Mouse (Mus musculus) cerebellum, postnatal 4 days (tissue): ENCODE measurements around the gene Mtmr14.

Experiments used
- DNase-seq, 2 experiments: peaks; one replicate each; pipeline ENCODE4 v3.0.0; 2022; ENCODE audit warnings: low spot score in 2 of 2, mixed read lengths in 1 of 2

Mtmr14 gene

DNA sequence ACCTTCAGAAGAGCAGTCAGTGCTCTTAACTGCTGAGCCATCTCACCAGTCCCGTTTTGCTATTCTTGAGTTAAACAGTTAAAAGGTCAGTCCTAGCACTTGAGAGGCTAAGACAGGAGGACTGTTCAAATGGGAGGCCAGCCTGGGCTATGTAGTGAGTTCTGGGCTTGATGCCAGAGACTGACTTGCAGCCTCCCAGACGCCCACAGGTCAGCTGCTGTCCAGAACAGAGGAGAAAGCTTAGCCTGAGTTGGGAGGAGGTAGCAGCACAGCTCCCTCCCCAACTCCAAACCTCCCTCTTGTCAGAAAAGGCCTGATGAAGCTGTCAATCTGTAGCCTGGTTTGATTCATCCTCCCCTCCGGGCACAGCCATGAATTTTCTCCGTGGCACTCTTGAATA lies 39.2 kb downstream of the Mtmr14 start:
- no peak for DNase-seq

DNA sequence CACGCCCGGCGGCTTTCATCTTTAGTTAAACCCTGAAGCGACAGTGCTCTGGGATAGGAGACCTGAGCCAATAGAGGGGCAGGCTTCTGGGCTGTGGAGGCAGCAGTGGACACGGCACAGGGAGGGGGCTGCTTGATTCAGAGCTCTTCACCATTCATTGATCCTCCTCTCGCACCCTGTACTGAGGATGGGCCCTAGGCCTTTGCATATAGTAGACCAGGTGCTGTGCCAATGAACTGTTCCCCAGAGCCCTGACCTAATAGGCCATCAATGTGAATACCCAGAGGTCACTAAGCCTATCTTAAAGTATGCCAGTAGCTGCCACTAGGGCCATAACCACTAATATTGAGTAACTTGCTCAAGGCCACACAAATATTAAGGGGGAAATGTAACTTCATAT lies 44.0 kb downstream of the Mtmr14 start:
- DNase-seq, result no peak

DNA sequence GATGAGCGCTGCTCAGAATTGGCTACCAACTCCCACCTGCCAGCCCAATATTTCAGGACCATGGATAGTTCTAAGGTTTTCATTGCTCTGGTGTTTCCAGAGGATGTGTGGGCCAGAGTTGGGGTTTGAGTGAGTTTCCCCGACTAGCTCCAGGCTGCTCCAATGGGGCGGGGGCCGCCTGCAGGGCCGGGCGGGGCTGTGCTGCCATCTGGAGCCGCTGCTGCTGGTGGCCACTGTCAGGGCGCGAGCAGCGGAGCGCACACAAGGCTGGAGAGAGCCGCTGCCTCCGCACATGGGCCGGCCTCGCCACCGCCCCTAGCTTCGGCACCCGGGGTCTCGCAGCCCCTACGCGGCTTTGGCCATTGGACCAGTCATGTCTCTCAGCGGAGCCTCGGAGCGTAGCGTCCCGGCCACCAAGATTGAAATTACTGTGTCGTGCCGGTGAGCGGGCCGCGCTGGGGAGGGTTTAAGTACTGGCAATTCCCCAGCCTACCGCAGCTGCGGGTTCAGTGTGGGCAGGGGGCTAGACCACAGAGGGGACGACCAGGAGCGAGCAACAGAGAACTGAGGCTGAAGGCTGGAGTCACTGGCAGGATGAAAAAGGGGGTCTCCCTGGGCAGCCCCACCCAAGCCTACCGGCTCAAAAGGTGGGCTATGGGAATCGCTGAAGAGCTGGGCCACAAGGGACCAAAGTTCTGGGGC lies 44.6 kb downstream of the Mtmr14 start, which contains the start of gene Cpne9:
Cpne9 (plus strand) TSS at position 207 of the 702 bp plus-strand sequence.
- peak in 1 of 2 experiments; percentile 59 for DNase-seq

DNA sequence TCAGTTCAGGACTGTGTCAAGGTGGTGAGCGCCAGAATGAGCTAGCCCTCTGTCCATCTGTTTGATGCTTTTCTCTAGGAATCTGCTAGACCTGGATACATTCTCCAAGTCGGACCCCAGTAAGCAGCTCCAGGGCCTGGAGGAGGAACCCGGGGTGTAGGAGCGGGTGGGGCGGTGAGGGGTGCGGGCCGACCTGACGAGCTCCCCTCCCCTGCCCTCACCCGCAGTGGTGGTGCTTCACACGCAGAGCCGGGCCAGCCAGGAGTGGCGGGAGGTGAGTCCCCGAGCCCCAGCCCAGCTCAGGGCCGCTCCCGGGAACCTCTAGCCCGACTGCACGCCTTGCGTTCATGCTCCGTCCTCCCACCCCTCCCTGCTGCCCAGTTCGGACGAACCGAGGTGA lies 45.3 kb downstream of the Mtmr14 start:
- no peak for DNase-seq

DNA sequence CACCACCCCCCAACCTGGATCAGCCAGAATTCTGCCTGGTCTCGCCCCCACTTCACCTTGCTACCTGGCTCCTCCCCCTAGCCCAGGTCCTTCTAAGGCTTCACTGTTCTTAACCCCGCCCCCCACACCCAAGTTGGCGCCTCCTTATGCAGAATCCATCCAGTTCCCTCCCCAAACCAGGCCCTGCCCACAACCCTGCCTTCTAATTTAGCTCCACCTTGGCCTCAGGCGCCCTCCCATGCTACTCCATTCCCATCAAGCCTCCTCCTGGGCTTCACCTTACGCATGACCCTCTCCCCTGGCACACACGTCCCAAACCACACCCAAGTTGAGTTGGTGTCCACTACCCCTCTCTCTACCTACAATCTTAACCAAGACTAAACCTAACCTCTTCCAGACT lies 45.9 kb downstream of the Mtmr14 start:
- no peak for DNase-seq

DNA sequence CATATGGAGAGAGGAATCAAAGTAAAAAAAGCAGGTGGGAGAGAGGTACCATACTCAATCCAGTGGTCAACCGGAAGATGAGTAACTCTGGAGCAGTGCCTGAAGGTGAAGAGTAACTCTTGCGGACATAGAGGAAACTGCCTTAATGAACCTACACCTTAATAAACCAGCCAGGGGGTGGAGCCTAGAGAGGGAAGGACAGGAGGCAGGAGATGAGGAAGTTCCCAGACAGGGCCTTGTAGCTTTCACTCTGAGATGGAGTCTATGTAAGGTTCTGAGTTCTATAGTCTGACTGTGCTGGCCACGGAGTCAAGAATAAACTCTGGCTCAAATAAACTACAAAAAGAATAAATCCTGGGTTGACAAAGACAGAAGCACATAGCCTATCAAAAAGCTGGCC lies 47.3 kb downstream of the Mtmr14 start:
- no peak for DNase-seq

DNA sequence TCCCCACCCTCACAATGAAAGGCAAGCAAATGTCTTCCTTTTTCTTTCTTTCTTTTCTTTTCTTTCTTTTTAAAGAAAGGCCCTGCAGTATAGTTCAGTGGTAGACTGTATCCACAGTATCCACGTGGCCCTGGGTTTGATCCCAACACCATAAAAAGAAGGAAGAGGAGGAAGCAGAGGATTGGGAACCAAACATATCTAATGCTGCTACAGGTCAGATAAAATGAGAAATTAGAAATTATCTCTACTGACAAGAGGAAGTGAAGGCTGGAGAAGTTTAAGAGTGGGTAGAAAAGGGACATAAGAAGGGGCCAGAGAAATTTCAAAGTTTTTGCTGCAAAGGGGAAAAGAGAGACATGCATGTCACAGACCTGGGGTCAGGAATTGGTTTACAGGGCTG lies 48.7 kb downstream of the Mtmr14 start:
- DNase-seq, result no peak

DNA sequence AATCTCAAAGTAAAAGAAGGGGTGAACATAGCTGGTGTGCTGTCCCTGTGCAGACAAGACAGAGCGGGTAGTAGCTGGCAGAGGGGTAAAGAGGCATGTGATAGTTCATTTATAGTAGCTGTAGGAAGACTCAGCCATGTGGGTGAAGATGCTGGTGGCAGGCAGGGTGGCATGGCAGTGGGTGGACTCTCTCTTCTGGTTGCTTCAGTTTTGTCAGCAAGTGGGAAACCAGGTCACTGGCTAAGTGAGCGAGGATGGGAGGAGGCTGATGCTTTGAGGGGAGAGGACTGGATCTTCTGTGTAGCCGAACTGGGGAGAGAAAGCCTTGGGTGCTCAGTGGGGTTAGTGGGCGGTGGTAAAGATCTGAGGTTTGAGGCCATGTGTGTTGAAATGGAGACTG lies 49.6 kb downstream of the Mtmr14 start:
- no peak for DNase-seq

DNA sequence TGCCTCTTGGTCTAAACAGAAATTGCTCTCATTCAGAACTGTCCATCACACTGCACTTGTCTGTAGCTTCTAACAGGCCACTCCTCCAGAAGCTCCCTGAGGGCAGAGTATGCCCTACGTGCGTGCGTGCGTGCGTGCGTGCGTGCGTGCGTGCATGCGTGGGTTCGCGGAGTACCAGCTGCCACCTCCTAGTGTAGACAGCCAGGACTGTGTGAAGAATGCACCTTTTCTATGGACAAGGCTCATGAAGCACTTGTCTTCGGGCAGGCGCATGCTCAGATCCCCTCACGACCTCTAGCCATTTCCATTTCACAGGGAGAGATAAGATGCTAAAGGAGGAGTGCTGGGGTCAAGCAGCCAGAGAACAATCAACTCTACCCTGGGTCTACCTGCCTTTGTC lies 51.7 kb downstream of the Mtmr14 start:
- DNase-seq, result no peak

DNA sequence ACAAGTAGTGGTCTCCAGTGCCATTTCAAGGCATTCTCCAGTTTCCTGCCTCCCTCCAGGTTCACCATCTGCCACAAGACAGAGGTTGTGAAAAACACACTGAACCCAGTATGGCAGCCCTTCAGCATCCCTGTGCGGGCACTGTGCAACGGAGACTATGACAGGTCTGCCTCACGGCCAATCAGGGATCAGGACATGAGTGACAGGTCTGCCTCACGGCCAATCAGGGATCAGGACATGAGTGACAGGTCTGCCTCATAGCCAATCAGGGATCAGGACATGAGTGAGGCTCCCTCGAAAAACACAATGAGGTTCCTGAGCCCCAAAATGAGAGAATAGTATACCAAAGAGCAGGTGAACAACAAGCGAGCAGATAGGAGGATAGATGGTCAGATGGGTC lies 52.7 kb downstream of the Mtmr14 start:
- no peak for DNase-seq

DNA sequence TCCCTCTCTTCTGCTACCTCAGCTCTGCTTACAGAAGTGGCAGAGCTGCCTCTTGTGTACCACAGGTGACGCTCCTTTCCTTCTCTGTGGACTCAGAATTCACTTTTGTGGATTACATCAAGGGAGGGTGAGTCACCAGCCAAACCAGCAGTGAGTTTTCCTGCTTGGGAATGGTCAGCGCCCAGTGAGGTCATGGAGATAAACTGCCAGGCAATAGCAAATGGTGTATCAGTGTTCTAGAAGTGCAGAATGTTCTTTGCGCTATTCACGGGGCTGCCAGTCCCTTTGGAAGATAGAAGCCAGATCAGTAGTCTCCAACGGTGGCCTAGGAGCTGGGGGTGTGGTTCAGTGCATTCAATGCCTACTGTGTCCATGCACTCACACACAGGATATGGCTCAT lies 55.3 kb downstream of the Mtmr14 start:
- DNase-seq, result no peak

DNA sequence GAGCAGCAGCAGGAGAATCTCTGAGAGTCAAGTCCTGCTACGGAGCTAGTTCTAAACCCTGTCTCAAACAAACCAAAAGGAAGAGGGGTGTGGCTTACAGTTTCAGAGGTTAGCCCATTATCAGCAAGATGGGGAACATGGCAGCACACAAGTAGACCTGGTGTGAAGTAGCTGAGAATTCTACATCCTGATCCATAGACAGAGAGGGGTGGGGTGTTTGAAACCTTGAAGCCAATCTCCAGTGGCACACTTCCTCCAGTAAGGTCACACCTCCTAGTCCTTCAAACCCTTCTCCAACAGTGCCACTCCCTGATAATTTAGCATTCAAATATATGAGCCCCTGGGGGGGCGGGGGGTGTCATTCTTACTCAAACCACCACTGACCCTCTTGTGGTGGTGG lies 58.4 kb downstream of the Mtmr14 start:
- DNase-seq, result no peak

DNA sequence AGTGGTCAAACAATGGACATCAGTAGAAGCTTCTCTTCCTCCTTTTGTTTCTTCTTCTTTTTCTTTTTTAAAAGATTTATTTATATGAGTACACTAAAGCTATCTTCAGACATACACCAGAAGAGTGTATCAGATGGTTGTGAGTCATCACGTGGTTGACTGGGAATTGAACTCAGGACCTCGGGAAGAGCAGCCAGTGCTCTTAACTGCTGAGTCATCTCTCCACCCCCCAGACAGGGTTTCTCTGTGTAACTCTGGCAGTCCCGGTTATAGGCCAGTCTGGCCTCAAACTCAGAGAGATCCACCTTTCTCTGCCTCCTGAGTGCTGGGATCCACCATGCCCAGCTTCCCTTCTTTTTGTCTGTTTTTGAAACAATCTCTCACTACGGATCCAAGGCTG lies 59.0 kb downstream of the Mtmr14 start:
- DNase-seq, result no peak

DNA sequence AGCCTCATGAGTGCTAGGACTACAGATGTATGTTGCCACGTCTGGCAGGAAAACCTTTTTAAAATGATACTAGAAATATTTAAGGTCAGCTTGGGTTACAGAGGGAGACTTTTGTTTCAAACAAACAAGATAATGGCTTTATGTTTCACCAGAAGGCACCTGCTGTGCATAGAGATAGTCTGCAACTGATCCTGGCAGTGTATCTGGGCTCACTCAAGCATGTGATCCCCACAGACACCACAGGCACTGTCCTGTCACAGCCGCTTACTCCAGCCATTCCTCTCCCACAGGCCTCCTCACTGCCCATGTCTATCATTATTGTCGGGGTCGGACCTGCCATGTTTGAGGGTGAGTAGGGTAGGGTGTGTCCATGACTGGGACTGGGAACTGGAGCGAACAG lies 63.7 kb downstream of the Mtmr14 start:
- DNase-seq, result no peak

DNA sequence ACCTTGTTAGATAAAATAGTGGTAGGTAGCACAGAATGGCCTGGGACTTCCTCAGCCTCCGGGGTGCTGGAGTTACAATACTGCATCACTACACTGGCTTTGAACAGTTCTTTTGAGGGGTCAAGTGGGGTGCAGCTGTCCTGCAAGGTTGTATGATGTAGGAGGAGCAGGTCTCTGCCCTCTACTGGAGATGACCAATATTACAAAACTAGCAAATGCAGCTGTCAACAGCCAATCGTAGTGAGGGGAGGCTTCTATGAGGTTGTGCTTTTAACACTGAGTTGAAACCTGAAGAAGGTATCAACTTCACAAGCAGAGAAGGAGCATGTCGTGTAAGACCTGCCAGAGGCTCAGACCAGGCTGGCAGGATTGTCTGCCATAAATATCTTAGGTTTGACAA lies 64.6 kb downstream of the Mtmr14 start:
- no peak for DNase-seq

DNA sequence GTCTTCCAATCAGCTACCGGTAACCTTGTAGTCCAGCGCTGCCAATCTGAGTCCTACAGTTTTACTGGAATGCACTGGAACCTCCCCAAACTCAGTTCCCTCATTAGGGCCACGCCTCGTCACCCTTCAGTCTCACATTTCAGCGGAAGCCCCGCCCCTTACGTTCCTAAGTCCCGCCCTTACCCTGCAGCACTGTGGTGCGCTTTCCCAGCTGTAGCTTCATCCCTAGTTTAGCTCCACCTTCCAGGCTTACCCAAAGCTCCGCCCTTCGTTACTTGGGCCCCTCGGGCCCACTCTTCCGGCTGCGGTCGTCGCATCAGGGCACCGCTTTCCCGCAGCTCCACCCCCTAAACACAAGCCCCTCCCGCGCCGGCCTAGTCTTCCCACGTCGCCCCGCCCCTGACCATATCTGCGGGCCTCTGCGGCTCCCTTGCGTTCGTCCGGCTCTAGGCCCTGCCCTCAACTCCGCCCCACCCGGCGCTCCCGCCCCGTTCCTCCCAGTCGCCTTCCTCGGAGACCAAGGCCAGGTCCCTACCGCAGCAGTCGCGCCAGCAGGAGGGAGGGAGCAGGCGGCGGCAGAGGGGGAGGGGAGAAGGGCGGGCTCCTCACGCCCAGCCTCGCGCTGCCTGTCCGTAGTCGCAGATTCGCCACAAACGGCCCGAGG lies 68.8 kb downstream of the Mtmr14 start:
- peak; percentile 94 to 96 for DNase-seq

DNA sequence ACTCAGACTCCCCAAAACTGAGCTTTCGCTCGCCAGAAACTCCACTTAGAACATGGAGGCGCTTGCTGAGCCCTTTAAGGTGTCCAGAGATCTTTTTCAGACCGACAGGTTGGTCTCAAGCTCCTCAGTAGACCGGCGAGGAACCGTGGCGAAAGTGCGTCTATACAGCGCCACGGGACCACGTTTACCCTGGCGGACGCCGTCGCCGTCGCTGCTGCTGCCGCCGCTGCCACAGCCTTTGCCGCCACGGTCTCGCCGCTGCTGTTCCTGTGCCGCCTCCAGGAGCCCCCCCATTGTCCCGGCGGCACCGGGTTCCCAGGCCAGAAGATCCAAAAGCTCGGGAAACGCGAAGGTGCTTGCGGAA lies 69.3 kb downstream of the Mtmr14 start, which contains the start of gene Brpf1:
Brpf1 (plus strand) TSS at position 152 of the 364 bp plus-strand sequence.
- peak in 1 of 2 experiments; percentile 55 for DNase-seq

DNA sequence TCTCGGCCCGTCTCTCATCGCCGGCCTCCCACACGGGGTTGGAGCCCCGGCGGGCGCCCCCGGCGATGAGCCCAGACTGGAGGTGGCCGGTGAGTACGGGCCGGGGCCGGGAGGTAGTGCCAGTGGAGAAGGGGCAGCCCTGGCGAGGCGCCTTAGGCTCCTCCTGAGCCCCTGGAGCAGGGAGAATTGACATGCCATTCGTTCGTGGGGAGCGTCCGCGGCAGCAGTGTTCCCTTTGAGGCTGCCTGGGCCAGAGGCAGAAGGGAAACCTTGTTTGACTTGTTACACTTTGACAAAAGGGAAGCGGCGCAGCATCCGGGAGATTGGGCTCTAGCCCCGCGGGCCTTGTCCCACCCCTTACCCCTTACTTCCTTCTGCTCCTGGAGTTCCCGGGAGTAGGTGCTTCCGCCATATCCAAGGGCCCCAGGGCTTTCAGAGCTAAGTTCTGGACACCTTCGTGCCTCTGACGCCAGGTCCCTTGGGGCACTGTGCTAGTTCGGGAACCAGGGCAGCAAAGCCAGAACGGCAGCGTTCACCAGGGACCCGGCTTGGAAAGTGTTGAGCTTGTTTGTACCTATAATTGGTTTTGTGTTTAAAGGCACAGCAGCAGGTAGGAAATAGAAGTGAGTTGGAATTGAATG lies 70.0 kb downstream of the Mtmr14 start:
- DNase-seq, result peak in 1 of 2 experiments; percentile 43

DNA sequence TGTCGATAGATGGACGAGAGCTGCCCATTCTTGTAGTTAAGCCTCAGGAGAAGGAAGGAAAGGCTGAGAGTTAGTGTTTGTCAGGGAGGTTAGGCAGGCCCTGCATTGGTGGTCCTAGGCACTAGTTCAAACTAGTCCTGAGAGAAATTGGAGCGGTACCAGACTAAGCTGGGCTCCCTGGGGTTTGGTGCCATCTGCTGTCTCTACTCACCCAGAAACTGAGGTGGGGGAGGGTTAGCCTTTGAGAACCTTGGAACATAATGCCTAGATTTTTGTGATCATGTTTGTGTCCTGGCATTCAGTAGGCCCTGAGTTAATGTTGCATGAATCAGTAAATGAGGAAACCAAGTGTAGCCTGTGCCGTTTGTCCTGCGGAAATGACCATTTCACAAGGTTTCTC lies 70.5 kb downstream of the Mtmr14 start:
- DNase-seq, result peak in 1 of 2 experiments; percentile 84

DNA sequence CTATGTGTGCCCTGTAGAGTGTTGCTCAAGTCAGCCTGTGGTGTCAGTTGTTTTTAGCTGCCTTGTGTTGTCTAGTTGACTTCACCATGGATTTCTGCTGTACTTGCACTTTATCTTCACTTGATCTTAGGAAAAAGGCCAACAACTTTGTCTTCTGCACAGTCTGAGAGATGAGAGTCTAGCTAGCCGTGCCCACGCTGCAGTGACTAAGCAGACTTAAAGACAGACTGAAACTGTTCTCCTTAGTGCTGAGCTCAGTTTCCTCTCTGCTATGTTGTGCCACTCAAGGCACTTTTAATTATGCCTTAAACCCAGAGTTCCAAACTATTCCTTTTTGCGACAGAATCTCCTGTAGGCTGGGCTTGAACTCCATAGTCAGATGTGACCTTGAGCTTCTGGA lies 78.3 kb downstream of the Mtmr14 start:
- DNase-seq, result no peak

DNA sequence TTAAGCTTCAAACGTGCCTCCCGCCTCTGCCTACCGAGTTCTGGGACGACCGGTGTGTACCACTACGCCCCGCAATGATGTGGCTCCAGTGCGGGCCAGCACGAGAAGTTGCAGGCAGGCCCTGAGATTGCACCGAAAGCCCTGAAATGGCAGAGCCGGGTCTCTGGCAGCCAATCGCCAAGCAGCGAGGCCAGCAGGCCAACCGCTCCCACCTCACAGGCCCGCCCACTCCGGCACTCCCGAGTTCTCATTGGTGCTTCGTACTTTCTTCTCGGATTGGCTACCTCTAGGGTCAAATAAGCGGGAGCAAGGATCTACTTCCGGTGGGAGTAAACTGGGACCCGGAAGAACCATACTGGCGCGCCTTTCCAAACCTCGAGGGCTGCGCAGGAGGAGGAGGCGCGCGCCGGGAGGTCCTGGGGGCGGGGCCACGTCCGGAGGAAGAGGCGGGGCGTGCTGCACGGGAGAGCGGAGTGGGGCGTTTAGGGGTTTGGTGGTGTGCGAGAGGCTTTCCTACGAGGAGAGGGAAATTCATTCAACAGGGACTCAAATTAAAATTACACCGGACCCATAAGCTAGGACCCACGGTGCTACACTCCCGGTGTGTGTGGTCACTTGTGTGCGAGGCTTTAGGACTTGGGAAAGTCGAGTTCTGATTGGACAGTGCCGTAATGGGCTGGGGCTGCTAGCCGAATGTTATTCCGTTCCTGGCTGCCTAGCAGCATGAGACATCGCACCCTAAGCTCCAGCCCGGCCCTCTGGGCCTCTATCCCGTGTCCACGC lies 89.1 kb downstream of the Mtmr14 start, which contains the start of gene Ogg1:
Ogg1 (plus strand) TSS at position 440 of the 783 bp plus-strand sequence.
- peak; percentile 93 to 95 for DNase-seq

DNA sequence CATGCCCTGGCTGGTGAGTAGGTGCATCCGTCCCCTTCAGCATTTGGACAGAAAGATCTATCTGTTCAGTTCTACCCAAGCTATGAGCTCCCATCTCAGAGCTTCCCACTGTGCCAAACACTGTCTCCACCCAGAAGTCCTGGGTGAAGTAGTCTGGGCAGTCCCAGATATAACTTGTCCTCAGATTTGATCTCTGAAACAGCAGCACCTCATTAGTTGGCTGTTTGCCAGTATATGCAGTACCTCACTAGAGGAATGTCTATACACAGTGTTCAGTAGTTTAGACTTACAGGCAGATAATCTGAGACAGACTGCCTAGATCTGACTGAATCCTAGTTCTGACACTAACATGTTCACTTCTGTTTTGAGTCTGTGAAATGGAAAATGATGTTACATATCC lies 91.8 kb downstream of the Mtmr14 start:
- DNase-seq, result no peak
